Comparison of ENCODE assay signal across 17 mouse cellular contexts in the genomic region with DNA sequence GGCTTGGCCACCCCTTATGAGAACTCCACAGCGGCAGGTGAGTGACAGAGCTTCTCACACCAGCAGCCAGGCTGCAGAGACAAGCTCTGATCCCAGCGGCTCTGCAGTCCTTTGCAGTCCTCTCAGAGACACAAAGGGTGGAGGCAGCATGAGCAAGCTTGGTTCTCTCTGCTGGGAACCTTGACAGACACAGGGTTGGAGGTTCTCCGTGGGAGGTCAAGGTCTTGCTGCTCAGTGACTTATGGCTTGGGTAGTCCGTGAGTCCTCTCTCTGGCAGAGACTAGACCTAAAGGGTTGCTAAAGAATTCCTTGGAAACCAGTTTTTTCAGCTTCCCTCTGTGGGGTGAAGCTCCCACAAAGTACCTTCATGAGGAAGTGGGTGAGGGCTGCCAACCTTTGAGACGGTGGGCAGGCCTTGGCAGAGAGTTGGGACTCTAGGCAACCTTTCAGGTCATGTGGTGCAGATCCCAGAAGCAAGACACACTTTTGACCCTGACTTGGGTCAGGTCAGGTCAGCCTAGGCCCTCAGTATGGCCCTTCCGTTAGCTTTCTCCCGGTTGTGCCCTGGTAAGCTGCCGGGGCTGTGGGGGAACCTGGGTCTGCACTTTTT. TPM values are rescaled to one million over a fixed set of nuclear protein-coding genes. Genes with fewer than 3 reads are reported as not detected.
"Had no signal": no experiment of that assay in that cellular context is flagged by ENCODE, and none has a peak within 500 bp of the region (broad histone marks: within the 10 kb centered on the region; RNA-seq: fewer than 3 reads in every experiment).

No protein-coding gene starts in this region.

- H3K27me3 ChIP-seq: limb, embryonic 13.5 days; midbrain, embryonic 12.5 days; neural tube, embryonic 13.5 days had no signal

- H3K4me1 ChIP-seq: limb, embryonic 13.5 days; midbrain, embryonic 12.5 days; neural tube, embryonic 13.5 days had no signal

- H3K36me3 ChIP-seq: limb, embryonic 13.5 days; midbrain, embryonic 12.5 days; neural tube, embryonic 13.5 days had no signal

- H3K27ac ChIP-seq: limb, embryonic 13.5 days; liver, embryonic 14.5 days; midbrain, embryonic 12.5 days; neural tube, embryonic 13.5 days had no signal

- H3K4me3 ChIP-seq: limb, embryonic 13.5 days; midbrain, embryonic 12.5 days; neural tube, embryonic 13.5 days had no signal

- H3K4me2 ChIP-seq: limb, embryonic 13.5 days; midbrain, embryonic 12.5 days; neural tube, embryonic 13.5 days had no signal

- H3K9me3 ChIP-seq: limb, embryonic 13.5 days; midbrain, embryonic 12.5 days; neural tube, embryonic 13.5 days had no signal

- ATAC-seq: intestine, postnatal 0 days; midbrain, embryonic 16.5 days had no signal

- DNase-seq: lung, adult 18-20 months; retina, postnatal 1 day; right cerebral cortex, postnatal 4 days; thymus, postnatal 4 days had no signal

- H3K9ac ChIP-seq: limb, embryonic 13.5 days; liver, embryonic 14.5 days; midbrain, embryonic 12.5 days; neural tube, embryonic 13.5 days had no signal

RNA-seq across cellular contexts. Expression of a gene that starts 24.5 kb away (rescaled TPM):
- total RNA-seq: layer of hippocampus, postnatal 10 days; left cerebral cortex, postnatal 36 days had no signal
- polyA plus RNA-seq: intestine, postnatal 0 days; midbrain, embryonic 16.5 days; stomach, embryonic 16.5 days had no signal

RNA-seq across cellular contexts. Expression of a gene that starts 38.4 kb away (rescaled TPM):
- total RNA-seq: layer of hippocampus, adult 18-20 months; layer of hippocampus, postnatal 10 days; left cerebral cortex, postnatal 36 days; liver, adult 2 months; megakaryocyte-erythroid progenitor cell, adult 5-6 weeks had no signal
- polyA plus RNA-seq: liver, adult 2 months; spleen, adult 2 months had no signal

RNA-seq across cellular contexts. Expression of a gene that starts 52.6 kb away (rescaled TPM):
- total RNA-seq: layer of hippocampus, adult 18-20 months; liver, adult 2 months; megakaryocyte-erythroid progenitor cell, adult 5-6 weeks had no signal
- polyA plus RNA-seq: intestine, postnatal 0 days; liver, adult 2 months; liver, embryonic 14.5 days; spleen, adult 2 months had no signal
